Mouse (Mus musculus) C2C12 (cell line): Measurements from ENCODE around the gene Nom1.

Experiments used
- CTCF ChIP-seq: IDR thresholded peaks from one replicate; pipeline ENCODE4 v1.5.1; 2011; ENCODE audit not compliant: control insufficient read depth, insufficient read depth, insufficient read length
- FOSL1 ChIP-seq: IDR thresholded peaks from one replicate; pipeline ENCODE4 v1.8.0; 2011; ENCODE audit warnings: mild to moderate bottlenecking, low read length; ENCODE audit not compliant: poor library complexity, insufficient read depth, severe bottlenecking
- MAX ChIP-seq: IDR thresholded peaks from one replicate; pipeline ENCODE4 v1.6.1; 2011; ENCODE audit warnings: mild to moderate bottlenecking, control low read depth

- no peak for TF ChIP-seq MAX
- TF ChIP-seq CTCF = no peak
- no peak for TF ChIP-seq FOSL1
These were observed 49.3 kb downstream of the Nom1 start for GRCm38 (mm10) chr5:29483801-29484200.
